Mouse (Mus musculus): ENCODE measurements around the gene Ckap5. TPM values are rescaled to one million over a fixed set of nuclear protein-coding genes. Genes with fewer than 3 reads are reported as not detected.
"Not testable (repeated sequence)": the region's sequence is repeated elsewhere in the genome, so short reads cannot be mapped to it uniquely, and the experiment has no call there.

Gene Ckap5
- polyA plus RNA-seq (2014; fragmentation: Nextera tagmentation; extraction: Ambion mirVana), result 109 and 123 TPM in 2 replicates

GRCm38 (mm10) chr2:91526294-91527146 lies at the start of gene Ckap5:
Gene Ckap5 (plus strand): TSS chr2:91526762.
- ATAC-seq (replicated peaks; ENCODE audit: insufficient number of reproducible peaks, low FRiP score, low TSS enrichment, low read depth), result peak; percentile 99
- no peaks in the 10 kb centered on the region for H3K9me3 ChIP-seq (replicated peaks; ENCODE audit: control insufficient read depth, low read length)
- H3K4me2 ChIP-seq (ENCODE audit: low read depth, low read length), result peak within 1 kb of the TSS; percentile 43
- peak within 1 kb of the TSS; percentile 96 for H3K4me3 ChIP-seq (ENCODE audit: low read depth, low read length)
- under 1% methylated on average over 62 of the region's 64 CpGs for WGBS
- no peaks in the 10 kb centered on the region for H3K4me1 ChIP-seq (ENCODE audit: control insufficient read depth, insufficient read depth, low read length)
- DNase-seq (ENCODE audit: low spot score), result peak; percentile 97
- no peaks in the 10 kb centered on the region for H3K27me3 ChIP-seq (ENCODE audit: control insufficient read depth, insufficient read depth, low read length)
- H3K9ac ChIP-seq (replicated peaks; ENCODE audit: low read length), result peak within 1 kb of the TSS; percentile 95
- peak within 1 kb of the TSS; percentile 83 for H3K27ac ChIP-seq (replicated peaks; ENCODE audit: low read depth, low read length)
- peaks cover 3% of the 10 kb centered on the region; the same call in 1 of the 2 replicates for H3K36me3 ChIP-seq (replicated peaks; ENCODE audit: control insufficient read depth, insufficient read depth, low read depth, low read length)

DNA sequence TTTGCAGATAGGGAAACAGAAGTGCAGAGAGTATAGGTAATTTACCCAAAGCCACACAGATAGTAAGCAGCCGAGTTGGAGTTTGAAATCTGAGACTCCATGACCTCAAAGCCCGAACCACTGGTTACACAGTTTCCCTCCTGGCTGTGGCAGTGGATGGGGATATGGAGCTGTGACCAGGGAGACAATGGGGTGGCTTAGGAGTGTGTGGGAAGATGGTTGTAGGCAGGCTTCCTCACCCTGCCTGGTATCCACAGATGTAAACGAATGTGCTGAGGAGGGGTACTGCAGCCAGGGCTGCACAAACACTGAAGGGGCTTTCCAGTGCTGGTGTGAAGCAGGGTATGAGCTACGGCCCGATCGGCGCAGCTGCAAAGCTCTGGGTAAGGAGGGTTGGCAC lies 49.7 kb upstream of the Ckap5 start:
- no peaks in the 10 kb centered on the region for H3K4me1 ChIP-seq (ENCODE audit: control insufficient read depth, insufficient read depth, low read length)
- H3K9me3 ChIP-seq (replicated peaks; ENCODE audit: control insufficient read depth, low read length), result no peaks in the 10 kb centered on the region
- no peaks in the 10 kb centered on the region for H3K27me3 ChIP-seq (ENCODE audit: control insufficient read depth, insufficient read depth, low read length)
- DNase-seq (ENCODE audit: low spot score) (no peak), ATAC-seq (replicated peaks; ENCODE audit: insufficient number of reproducible peaks, low FRiP score, low TSS enrichment, low read depth) (no peak)
- no peak overlapping the region for H3K4me3 ChIP-seq (ENCODE audit: low read depth, low read length)
- H3K27ac ChIP-seq (replicated peaks; ENCODE audit: low read depth, low read length), result no peak overlapping the region
- H3K9ac ChIP-seq (replicated peaks; ENCODE audit: low read length), result no peak overlapping the region
- 77% methylated on average over 7 of the region's 7 CpGs for WGBS
- no peak overlapping the region for H3K4me2 ChIP-seq (ENCODE audit: low read depth, low read length)
- peaks cover 11% of the 10 kb centered on the region for H3K36me3 ChIP-seq (replicated peaks; ENCODE audit: control insufficient read depth, insufficient read depth, low read depth, low read length)

DNA sequence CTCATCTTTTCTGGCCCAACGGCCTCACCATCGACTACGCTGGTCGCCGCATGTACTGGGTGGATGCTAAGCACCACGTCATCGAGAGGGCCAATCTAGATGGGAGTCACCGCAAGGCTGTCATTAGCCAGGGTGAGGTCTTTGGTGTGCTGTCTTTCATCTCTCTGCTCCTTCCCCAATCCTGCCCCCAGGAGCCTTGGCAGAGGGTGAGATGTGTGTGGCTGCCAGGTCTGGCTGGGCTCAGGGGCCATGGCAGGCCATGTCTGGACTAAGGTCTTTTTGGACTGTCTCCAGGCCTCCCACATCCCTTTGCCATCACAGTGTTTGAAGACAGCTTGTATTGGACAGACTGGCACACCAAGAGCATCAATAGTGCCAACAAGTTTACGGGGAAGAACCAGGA lies 46.2 kb upstream of the Ckap5 start:
- no peaks in the 10 kb centered on the region for H3K27me3 ChIP-seq (ENCODE audit: control insufficient read depth, insufficient read depth, low read length)
- peaks cover 5% of the 10 kb centered on the region; the same call in 1 of the 2 replicates for H3K36me3 ChIP-seq (replicated peaks; ENCODE audit: control insufficient read depth, insufficient read depth, low read depth, low read length)
- ATAC-seq (replicated peaks; ENCODE audit: insufficient number of reproducible peaks, low FRiP score, low TSS enrichment, low read depth), result 0 out of 2 replicates have a peak, but pooled peaks have one; percentile 3
- 95% methylated on average over 9 of the region's 9 CpGs for WGBS
- no peak overlapping the region for H3K4me3 ChIP-seq (ENCODE audit: low read depth, low read length)
- H3K4me1 ChIP-seq (ENCODE audit: control insufficient read depth, insufficient read depth, low read length), result no peaks in the 10 kb centered on the region
- no peak overlapping the region for H3K9ac ChIP-seq (replicated peaks; ENCODE audit: low read length)
- H3K9me3 ChIP-seq (replicated peaks; ENCODE audit: control insufficient read depth, low read length), result no peaks in the 10 kb centered on the region
- H3K27ac ChIP-seq (replicated peaks; ENCODE audit: low read depth, low read length), result no peak overlapping the region
- DNase-seq (ENCODE audit: low spot score), result no peak
- H3K4me2 ChIP-seq (ENCODE audit: low read depth, low read length), result no peak overlapping the region

DNA sequence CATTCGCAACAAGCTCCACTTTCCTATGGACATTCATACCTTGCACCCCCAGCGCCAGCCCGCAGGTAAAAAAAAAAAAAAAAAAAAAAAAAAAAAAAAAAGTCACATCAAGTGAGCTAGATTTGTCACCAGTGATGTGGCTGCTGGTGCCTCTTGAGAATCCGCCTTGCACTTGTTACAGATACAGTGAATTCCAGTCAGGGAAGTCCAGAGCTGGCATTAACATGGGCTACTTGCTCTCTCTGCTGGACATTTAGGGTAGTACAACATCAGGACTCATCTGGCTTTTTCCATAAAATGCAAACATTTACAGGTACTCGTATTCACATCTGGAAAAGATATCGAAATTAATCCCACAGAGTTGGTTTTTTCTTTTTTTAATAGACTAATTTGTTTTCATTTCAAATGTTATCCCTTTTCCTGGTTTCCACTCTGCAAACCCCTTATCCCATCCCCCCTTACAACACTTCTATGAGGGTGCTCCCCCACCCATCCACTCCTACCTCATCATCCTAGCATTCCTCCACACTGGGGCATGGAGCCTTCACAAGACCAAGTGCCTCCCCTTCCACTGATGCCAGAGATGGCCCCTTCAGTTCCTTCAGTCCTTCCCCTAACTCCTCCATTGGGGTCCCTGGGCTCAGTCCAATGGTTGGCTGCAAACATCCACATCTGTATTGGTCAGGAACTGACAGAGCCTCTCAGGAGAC lies 45.6 kb upstream of the Ckap5 start:
- Histone ChIP-seq H3K4me2 (ENCODE audit: low read depth, low read length) (no peak overlapping the region), H3K27ac (replicated peaks; ENCODE audit: low read depth, low read length) (no peak overlapping the region), H3K36me3 (replicated peaks; ENCODE audit: control insufficient read depth, insufficient read depth, low read depth, low read length) (peaks cover 5% of the 10 kb centered on the region), H3K9ac (replicated peaks; ENCODE audit: low read length) (no peak overlapping the region), H3K4me3 (ENCODE audit: low read depth, low read length) (no peak overlapping the region), H3K9me3 (replicated peaks; ENCODE audit: control insufficient read depth, low read length) (no peaks in the 10 kb centered on the region), H3K4me1 (ENCODE audit: control insufficient read depth, insufficient read depth, low read length) (no peaks in the 10 kb centered on the region), H3K27me3 (ENCODE audit: control insufficient read depth, insufficient read depth, low read length) (no peaks in the 10 kb centered on the region)
- ATAC-seq (replicated peaks; ENCODE audit: insufficient number of reproducible peaks, low FRiP score, low TSS enrichment, low read depth) (no peak), DNase-seq (ENCODE audit: low spot score) (peak; percentile 85)
- 62% methylated on average over 6 of the region's 6 CpGs for WGBS

- DNase-seq (ENCODE audit: low spot score) (no peak), ATAC-seq (replicated peaks; ENCODE audit: insufficient number of reproducible peaks, low FRiP score, low TSS enrichment, low read depth) (no peak)
- Histone ChIP-seq H3K27me3 (ENCODE audit: control insufficient read depth, insufficient read depth, low read length) (no peaks in the 10 kb centered on the region), H3K4me3 (ENCODE audit: low read depth, low read length) (no peak overlapping the region), H3K9me3 (replicated peaks; ENCODE audit: control insufficient read depth, low read length) (no peaks in the 10 kb centered on the region), H3K27ac (replicated peaks; ENCODE audit: low read depth, low read length) (no peak overlapping the region), H3K9ac (replicated peaks; ENCODE audit: low read length) (no peak overlapping the region), H3K36me3 (replicated peaks; ENCODE audit: control insufficient read depth, insufficient read depth, low read depth, low read length) (no peaks in the 10 kb centered on the region; the same call in none of the 2 replicates), H3K4me1 (ENCODE audit: control insufficient read depth, insufficient read depth, low read length) (no peaks in the 10 kb centered on the region), H3K4me2 (ENCODE audit: low read depth, low read length) (no peak overlapping the region)
- WGBS, result 84% methylated on average over 4 of the region's 4 CpGs
Measured at GRCm38 (mm10) chr2:91484698-91485097, 41.9 kb upstream of the Ckap5 start.

- Histone ChIP-seq H3K27me3 (ENCODE audit: control insufficient read depth, insufficient read depth, low read length) (no peaks in the 10 kb centered on the region), H3K27ac (replicated peaks; ENCODE audit: low read depth, low read length) (no peak overlapping the region), H3K9me3 (replicated peaks; ENCODE audit: control insufficient read depth, low read length) (no peaks in the 10 kb centered on the region), H3K9ac (replicated peaks; ENCODE audit: low read length) (no peak overlapping the region), H3K4me2 (ENCODE audit: low read depth, low read length) (no peak overlapping the region), H3K4me1 (ENCODE audit: control insufficient read depth, insufficient read depth, low read length) (no peaks in the 10 kb centered on the region), H3K4me3 (ENCODE audit: low read depth, low read length) (no peak overlapping the region), H3K36me3 (replicated peaks; ENCODE audit: control insufficient read depth, insufficient read depth, low read depth, low read length) (no peaks in the 10 kb centered on the region; the same call in none of the 2 replicates)
- 91% methylated on average over 6 of the region's 6 CpGs for WGBS
- ATAC-seq (replicated peaks; ENCODE audit: insufficient number of reproducible peaks, low FRiP score, low TSS enrichment, low read depth) (no peak), DNase-seq (ENCODE audit: low spot score) (no peak)
Measured at GRCm38 (mm10) chr2:91485256-91485655, 41.3 kb upstream of the Ckap5 start.

GRCm38 (mm10) chr2:91487295-91487694 lies 39.3 kb upstream of the Ckap5 start:
- H3K9ac ChIP-seq (replicated peaks; ENCODE audit: low read length); ATAC-seq (replicated peaks; ENCODE audit: insufficient number of reproducible peaks, low FRiP score, low TSS enrichment, low read depth); DNase-seq (ENCODE audit: low spot score); H3K9me3 ChIP-seq (replicated peaks; ENCODE audit: control insufficient read depth, low read length); H3K4me1 ChIP-seq (ENCODE audit: control insufficient read depth, insufficient read depth, low read length); H3K4me3 ChIP-seq (ENCODE audit: low read depth, low read length); H3K36me3 ChIP-seq (replicated peaks; ENCODE audit: control insufficient read depth, insufficient read depth, low read depth, low read length); H3K4me2 ChIP-seq (ENCODE audit: low read depth, low read length); H3K27ac ChIP-seq (replicated peaks; ENCODE audit: low read depth, low read length); H3K27me3 ChIP-seq (ENCODE audit: control insufficient read depth, insufficient read depth, low read length): not testable (repeated sequence)
- 31% methylated on average over 3 of the region's 3 CpGs for WGBS
